Mouse (Mus musculus) MEL (cell line): ENCODE data around the gene Vcan.

Source experiments
- CTCF ChIP-seq, 3 experiments: IDR thresholded peaks in 2 of 3; conservative IDR thresholded peaks in 1 of 3; 2 replicates each; pipeline ENCODE4 v1.5.1; 2011 to 2012; ENCODE audit warnings: low read length in 3 of 3, low read depth in 2 of 3, mild to moderate bottlenecking in 2 of 3, improper control_type of control experiment in 1 of 3, inconsistent platforms in 1 of 3, mixed read lengths in 1 of 3, moderate library complexity in 1 of 3; ENCODE audit not compliant: control insufficient read depth in 1 of 3, insufficient read depth in 1 of 3, poor library complexity in 1 of 3, severe bottlenecking in 1 of 3
- ELF1 ChIP-seq: IDR thresholded peaks from 2 replicates; pipeline ENCODE4 v1.6.1; 2014; ENCODE audit warnings: low read depth, mild to moderate bottlenecking, inconsistent platforms, low read length, improper control_type of control experiment, moderate library complexity
- MAFK ChIP-seq: IDR thresholded peaks from 2 replicates; pipeline ENCODE4 v1.6.1; 2011; ENCODE audit warnings: low read depth, mild to moderate bottlenecking, low read length, improper control_type of control experiment, borderline replicate concordance
- POLR2A ChIP-seq, 2 experiments: IDR thresholded peaks; 2 replicates each; pipeline ENCODE4 v1.6.1; 2011 to 2012; ENCODE audit warnings: low read length in 2 of 2, mild to moderate bottlenecking in 2 of 2, control low read depth in 1 of 2, improper control_type of control experiment in 1 of 2, low read depth in 1 of 2, moderate library complexity in 1 of 2; ENCODE audit not compliant: control insufficient read depth in 1 of 2, insufficient read depth in 1 of 2, poor library complexity in 1 of 2
- RAD21 ChIP-seq: IDR thresholded peaks from 2 replicates; pipeline ENCODE4 v1.6.1; 2011; ENCODE audit warnings: mild to moderate bottlenecking, low read depth, low read length, improper control_type of control experiment
- ZNF384 ChIP-seq: IDR thresholded peaks from 2 replicates; pipeline ENCODE4 v1.6.1; 2012; ENCODE audit warnings: low read depth, mild to moderate bottlenecking, inconsistent platforms, low read length, improper control_type of control experiment

GRCm38 (mm10) chr13:89743201-89743600 lies 892 bp upstream of the Vcan start:
- TF ChIP-seq POLR2A (IDR thresholded peaks at IDR 0.05; ENCODE audit: control insufficient read depth in 1 of 2, insufficient read depth in 1 of 2, low read depth in 1 of 2, low read length in 2 of 2, poor library complexity in 1 of 2) (no peak), CTCF (IDR thresholded peaks at IDR 0.05 in 2 of 3, conservative IDR thresholded peaks at IDR 0.05 in 1 of 3; ENCODE audit: control insufficient read depth in 1 of 3, insufficient read depth in 1 of 3, low read depth in 2 of 3, low read length in 3 of 3, poor library complexity in 1 of 3, severe bottlenecking in 1 of 3) (no peak), ZNF384 (no peak), MAFK (no peak), RAD21 (no peak), ELF1 (no peak)
